Mouse (Mus musculus) megakaryocyte, embryonic 14.5 days (primary cell): ENCODE results near the gene Nsd2.

Experiments
- FLI1 ChIP-seq: IDR thresholded peaks from 2 replicates; pipeline ENCODE4 v1.6.1; 2012; ENCODE audit warnings: low read length, inconsistent platforms, mixed read lengths
- GATA1 ChIP-seq: IDR thresholded peaks from 3 replicates; pipeline ENCODE4 v1.6.1; 2012; ENCODE audit warnings: mixed read lengths, low read length, inconsistent platforms, borderline replicate concordance

DNA sequence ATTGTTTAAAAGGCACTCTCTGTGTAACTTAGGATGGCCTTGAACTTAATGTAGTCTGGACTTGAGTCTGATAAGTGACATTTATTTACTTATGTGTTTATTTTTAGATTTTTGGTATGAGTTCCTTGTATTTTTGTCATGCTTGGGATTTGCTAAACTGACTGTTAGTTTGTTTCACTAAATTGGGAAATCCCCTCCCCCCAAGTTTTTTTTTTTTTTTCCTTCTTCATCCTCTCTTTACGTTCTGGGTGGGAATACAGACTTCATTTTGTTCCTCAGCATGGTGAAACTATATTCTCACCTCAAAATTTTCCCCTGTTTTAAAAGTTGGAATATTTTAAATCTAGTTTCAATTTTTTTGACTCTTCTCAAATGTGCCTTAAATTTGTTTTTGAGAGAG lies 20.8 kb downstream of the Nsd2 start:
- TF ChIP-seq GATA1: no peak
- no peak for TF ChIP-seq FLI1
